In the genomic region with DNA sequence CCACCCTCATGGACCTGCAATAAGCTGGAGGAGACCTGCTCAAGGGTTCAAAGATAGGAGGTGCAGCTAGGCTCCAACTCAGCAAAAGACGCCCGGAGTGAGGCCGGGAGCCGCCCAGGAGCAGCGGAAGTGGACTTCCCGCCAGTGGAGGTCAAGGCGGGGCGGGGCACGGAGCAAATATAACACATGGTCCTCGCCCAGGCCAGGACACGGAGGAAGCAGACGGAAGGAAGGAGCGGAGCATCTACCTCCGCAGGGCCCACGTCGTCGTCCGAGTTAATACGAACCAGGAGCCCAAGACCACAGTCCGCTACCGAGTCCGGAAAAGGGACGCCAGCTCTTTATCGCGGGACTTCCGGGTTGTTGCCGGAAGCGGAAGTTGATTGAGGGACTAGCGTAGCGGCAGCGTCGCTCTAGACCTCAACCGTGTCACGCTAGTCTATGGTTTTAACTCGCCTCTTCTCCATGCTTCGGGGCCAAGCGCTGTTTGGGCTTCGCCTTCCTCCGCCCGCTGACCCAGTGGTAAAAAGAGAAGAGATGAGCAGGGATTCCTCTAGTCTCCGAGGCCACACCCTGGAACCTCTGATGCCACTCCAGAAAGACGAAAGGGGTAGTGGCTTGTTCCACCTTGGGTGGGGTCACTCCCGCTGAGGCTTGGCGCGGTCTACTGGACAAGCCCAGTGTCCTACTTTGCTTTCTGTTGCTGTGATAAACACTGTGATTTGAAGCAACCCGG, we compare ENCODE assay signal across 8 mouse cellular contexts. TPM values are rescaled to one million over a fixed set of nuclear protein-coding genes. Genes with fewer than 3 reads are reported as not detected.
DNase-seq lines count a peak whose midpoint lies in the region; ATAC-seq and TF ChIP-seq lines count a peak whose summit lies in the region.

No protein-coding gene starts in this region.

- peaks cover 6% of the 10 kb centered on the region; the same call in 1 of the 2 replicates for H3K4me1 ChIP-seq in heart, embryonic 12.5 days (replicated peaks)
- 0 out of 2 replicates have a peak, but pooled peaks cover 11% of the 10 kb centered on the region for H3K4me1 ChIP-seq in kidney, postnatal 0 days (replicated peaks; ENCODE audit: insufficient read depth, low read length)
- peaks cover 5% of the 10 kb centered on the region for H3K4me1 ChIP-seq in liver, embryonic 11.5 days (replicated peaks; ENCODE audit: control insufficient read depth, insufficient read depth, low read length)
- peaks cover 5% of the 10 kb centered on the region for H3K4me1 ChIP-seq in stomach, embryonic 14.5 days (ENCODE audit: control insufficient read depth, insufficient read depth, low read length)

- H3K4me2 ChIP-seq in heart, embryonic 12.5 days: peak overlapping the region; percentile 73
- peak overlapping the region; percentile 88 for H3K4me2 ChIP-seq in kidney, postnatal 0 days (ENCODE audit: low read length)
- peak overlapping the region; percentile 71 for H3K4me2 ChIP-seq in liver, embryonic 11.5 days
- peak overlapping the region; percentile 88 for H3K4me2 ChIP-seq in stomach, embryonic 14.5 days (replicated peaks; ENCODE audit: low read depth, low read length)

- no peaks in the 10 kb centered on the region for H3K9me3 ChIP-seq in heart, embryonic 12.5 days (replicated peaks)
- no peaks in the 10 kb centered on the region for H3K9me3 ChIP-seq in kidney, postnatal 0 days (replicated peaks; ENCODE audit: low read length)
- H3K9me3 ChIP-seq in liver, embryonic 11.5 days (ENCODE audit: control insufficient read depth, low read length): no peaks in the 10 kb centered on the region
- H3K9me3 ChIP-seq in stomach, embryonic 14.5 days (ENCODE audit: control insufficient read depth, low read depth, low read length): no peaks in the 10 kb centered on the region; the same call in 1 of the 2 replicates

- WGBS in heart, embryonic 12.5 days: under 1% methylated on average over 46 of the region's 46 CpGs
- WGBS in kidney, postnatal 0 days: 1% methylated on average over 46 of the region's 46 CpGs
- under 1% methylated on average over 46 of the region's 46 CpGs for WGBS in liver, embryonic 11.5 days
- WGBS in stomach, embryonic 14.5 days: under 1% methylated on average over 46 of the region's 46 CpGs

- no peak for TF ChIP-seq CTCF in kidney, postnatal 0 days (IDR thresholded peaks at IDR 0.05; ENCODE audit: low read depth)

- peak; percentile 91 for DNase-seq in CD4-positive helper T cell, adult 2 months (ENCODE audit: low read depth, low spot score)
- peak; percentile 78 for DNase-seq in brain, embryonic 18.5 days (ENCODE audit: low read depth, low spot score)
- DNase-seq in kidney, postnatal 0 days (ENCODE audit: low spot score): peak; percentile 96
- peak; percentile 92 for DNase-seq in liver, embryonic 11.5 days (ENCODE audit: low spot score)
- DNase-seq in naive thymus-derived CD4-positive, alpha-beta T cell, adult 2 months (ENCODE audit: low read depth): peak; percentile 91

- no peaks in the 10 kb centered on the region for H3K27me3 ChIP-seq in heart, embryonic 12.5 days (replicated peaks)
- no peaks in the 10 kb centered on the region for H3K27me3 ChIP-seq in kidney, postnatal 0 days (ENCODE audit: insufficient read depth, low read length)
- no peaks in the 10 kb centered on the region for H3K27me3 ChIP-seq in liver, embryonic 11.5 days (replicated peaks; ENCODE audit: control insufficient read depth, insufficient read depth, low read length)
- no peaks in the 10 kb centered on the region for H3K27me3 ChIP-seq in stomach, embryonic 14.5 days (ENCODE audit: control insufficient read depth, insufficient read depth, low read length)

- peak; percentile 97 for ATAC-seq in erythroid progenitor cell, adult 5-6 weeks (replicated peaks; ENCODE audit: low FRiP score, poor library complexity, severe bottlenecking)
- peak; percentile 90 for ATAC-seq in heart, embryonic 12.5 days (ENCODE audit: insufficient number of reproducible peaks, low FRiP score)
- ATAC-seq in kidney, postnatal 0 days (replicated peaks; ENCODE audit: low FRiP score, low read depth): peak; percentile 87
- ATAC-seq in liver, embryonic 11.5 days (replicated peaks; ENCODE audit: low FRiP score): peak; percentile 87
- ATAC-seq in stomach, embryonic 14.5 days (ENCODE audit: insufficient number of reproducible peaks, insufficient read depth, low FRiP score, low read depth): peak; percentile 90

- H3K27ac ChIP-seq in heart, embryonic 12.5 days (ENCODE audit: poor library complexity, severe bottlenecking): peak overlapping the region; percentile 95
- H3K27ac ChIP-seq in kidney, postnatal 0 days: peak overlapping the region; percentile 97
- peak overlapping the region; percentile 98 for H3K27ac ChIP-seq in liver, embryonic 11.5 days (ENCODE audit: low read depth, low read length)
- H3K27ac ChIP-seq in stomach, embryonic 14.5 days (ENCODE audit: low read length): peak overlapping the region; percentile 91

- H3K36me3 ChIP-seq in heart, embryonic 12.5 days: 0 out of 2 replicates have a peak, but pooled peaks cover 3% of the 10 kb centered on the region
- no peaks in the 10 kb centered on the region for H3K36me3 ChIP-seq in kidney, postnatal 0 days (ENCODE audit: insufficient read depth, low read length)
- peaks cover 3% of the 10 kb centered on the region; the same call in 1 of the 2 replicates for H3K36me3 ChIP-seq in liver, embryonic 11.5 days (ENCODE audit: control insufficient read depth, insufficient read depth, low read length)
- H3K36me3 ChIP-seq in stomach, embryonic 14.5 days (ENCODE audit: control insufficient read depth, insufficient read depth, low read length): no peaks in the 10 kb centered on the region

- peak overlapping the region; percentile 81 for H3K4me3 ChIP-seq in heart, embryonic 12.5 days
- H3K4me3 ChIP-seq in kidney, postnatal 0 days (replicated peaks; ENCODE audit: low read depth, low read length): peak overlapping the region; percentile 88
- H3K4me3 ChIP-seq in liver, embryonic 11.5 days (ENCODE audit: low read depth, low read length): peak overlapping the region; percentile 77
- H3K4me3 ChIP-seq in stomach, embryonic 14.5 days (ENCODE audit: low read depth, low read length): peak overlapping the region; percentile 84

- H3K9ac ChIP-seq in heart, embryonic 12.5 days: peak overlapping the region; percentile 88
- peak overlapping the region; percentile 81 for H3K9ac ChIP-seq in kidney, postnatal 0 days (ENCODE audit: low read depth, low read length)
- H3K9ac ChIP-seq in liver, embryonic 11.5 days (ENCODE audit: low read depth, low read length): peak overlapping the region; percentile 90
- H3K9ac ChIP-seq in stomach, embryonic 14.5 days (replicated peaks; ENCODE audit: low read depth, low read length): peak overlapping the region; percentile 79

RNA-seq across cellular contexts. Expression of a gene that starts 21.4 kb away (rescaled TPM):
- not detected in 2 replicates for total RNA-seq in erythroid progenitor cell, adult 5-6 weeks (2015; ENCODE audit: low replicate concordance)
- not detected in 2 replicates for total RNA-seq in erythroid progenitor cell, adult 5-6 weeks (2017; ENCODE audit: low replicate concordance)
- not detected in 2 replicates for polyA plus RNA-seq in heart, embryonic 12.5 days (2016; fragmentation: Nextera tagmentation; extraction: Ambion mirVana)
- not detected in 2 replicates for polyA plus RNA-seq in kidney, postnatal 0 days (2015; fragmentation: Nextera tagmentation; extraction: Ambion mirVana)
- not detected in 2 replicates for polyA plus RNA-seq in liver, embryonic 11.5 days (2014; fragmentation: Nextera tagmentation; extraction: Ambion mirVana)
- polyA plus RNA-seq in stomach, embryonic 14.5 days (2014; fragmentation: Nextera tagmentation; extraction: Ambion mirVana): not detected in 2 replicates

RNA-seq across cellular contexts. Expression of a gene that starts 30.7 kb away (rescaled TPM):
- total RNA-seq in erythroid progenitor cell, adult 5-6 weeks (2015; ENCODE audit: low replicate concordance): 284 and 321 TPM in 2 replicates
- 140 and 178 TPM in 2 replicates for total RNA-seq in erythroid progenitor cell, adult 5-6 weeks (2017; ENCODE audit: low replicate concordance)
- polyA plus RNA-seq in heart, embryonic 12.5 days (2016; fragmentation: Nextera tagmentation; extraction: Ambion mirVana): 528 and 544 TPM in 2 replicates
- 592 and 644 TPM in 2 replicates for polyA plus RNA-seq in kidney, postnatal 0 days (2015; fragmentation: Nextera tagmentation; extraction: Ambion mirVana)
- polyA plus RNA-seq in liver, embryonic 11.5 days (2014; fragmentation: Nextera tagmentation; extraction: Ambion mirVana): 459 and 500 TPM in 2 replicates
- 707 and 719 TPM in 2 replicates for polyA plus RNA-seq in stomach, embryonic 14.5 days (2014; fragmentation: Nextera tagmentation; extraction: Ambion mirVana)

RNA-seq across cellular contexts. Expression of a gene that starts 42.1 kb away (rescaled TPM):
- not detected in 2 replicates for total RNA-seq in erythroid progenitor cell, adult 5-6 weeks (2015; ENCODE audit: low replicate concordance)
- not detected in 2 replicates for total RNA-seq in erythroid progenitor cell, adult 5-6 weeks (2017; ENCODE audit: low replicate concordance)
- not detected in 2 replicates for polyA plus RNA-seq in heart, embryonic 12.5 days (2016; fragmentation: Nextera tagmentation; extraction: Ambion mirVana)
- not detected in 2 replicates for polyA plus RNA-seq in kidney, postnatal 0 days (2015; fragmentation: Nextera tagmentation; extraction: Ambion mirVana)
- polyA plus RNA-seq in liver, embryonic 11.5 days (2014; fragmentation: Nextera tagmentation; extraction: Ambion mirVana): not detected in 2 replicates
- 1.0 TPM in 1 of 2 replicates, not detected in the other for polyA plus RNA-seq in stomach, embryonic 14.5 days (2014; fragmentation: Nextera tagmentation; extraction: Ambion mirVana)

Comparison
In these comparisons a context has a peak if more than half of its experiments do, and no peak if none do; other contexts are left out.
1. Peak in every context shown above with its lines: DNase-seq, ATAC-seq, H3K4me3 ChIP-seq and H3K27ac ChIP-seq.